Mouse (Mus musculus): Measurements from ENCODE around the gene Wdfy4. TPM values are rescaled to one million over a fixed set of nuclear protein-coding genes. Genes with fewer than 3 reads are reported as not detected.
A peak's percentile ranks its signal among the peaks of the same experiment; 100 is the strongest.

Wdfy4 gene
- polyA plus RNA-seq, 1 experiment from 2014 or later, result 0.24 TPM

DNA sequence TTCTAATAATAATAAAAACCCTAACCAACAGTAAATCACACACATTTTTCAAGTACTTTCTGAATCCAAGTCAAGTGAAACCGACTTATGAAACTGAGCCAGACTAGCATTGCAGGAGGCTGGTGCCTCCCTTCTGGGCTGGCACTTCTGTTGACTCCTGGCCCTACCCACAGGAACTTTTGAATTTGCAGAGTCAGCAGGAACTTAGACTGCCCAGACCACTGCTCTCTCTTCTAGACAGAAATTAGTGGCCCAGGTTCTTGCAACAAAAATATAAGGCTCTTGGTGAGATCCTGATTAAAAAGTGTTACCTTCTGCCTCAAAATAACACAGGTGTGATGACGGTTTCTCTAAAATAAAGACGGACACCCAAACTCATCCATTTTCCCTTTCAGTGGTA lies 140.1 kb downstream of the Wdfy4 start:
- no peak overlapping the region for H3K9ac ChIP-seq (replicated peaks; ENCODE audit: low read length)
- no peaks in the 10 kb centered on the region for H3K4me1 ChIP-seq (ENCODE audit: control insufficient read depth, insufficient read depth, low read length)
- no peak overlapping the region for H3K4me3 ChIP-seq (replicated peaks; ENCODE audit: low read depth, low read length)
- no peaks in the 10 kb centered on the region for H3K9me3 ChIP-seq (ENCODE audit: control insufficient read depth, low read length)
- 89% methylated on average over 3 of the region's 3 CpGs for WGBS
- no peak for ATAC-seq (ENCODE audit: low FRiP score, low TSS enrichment)
- H3K4me2 ChIP-seq (ENCODE audit: low read length), result no peak overlapping the region
- H3K36me3 ChIP-seq (ENCODE audit: control insufficient read depth, insufficient read depth, low read length), result no peaks in the 10 kb centered on the region
- H3K27ac ChIP-seq (replicated peaks; ENCODE audit: low read depth, low read length), result no peak overlapping the region
- no peak for DNase-seq
- H3K27me3 ChIP-seq (ENCODE audit: control insufficient read depth, insufficient read depth, low read length), result no peaks in the 10 kb centered on the region

DNA sequence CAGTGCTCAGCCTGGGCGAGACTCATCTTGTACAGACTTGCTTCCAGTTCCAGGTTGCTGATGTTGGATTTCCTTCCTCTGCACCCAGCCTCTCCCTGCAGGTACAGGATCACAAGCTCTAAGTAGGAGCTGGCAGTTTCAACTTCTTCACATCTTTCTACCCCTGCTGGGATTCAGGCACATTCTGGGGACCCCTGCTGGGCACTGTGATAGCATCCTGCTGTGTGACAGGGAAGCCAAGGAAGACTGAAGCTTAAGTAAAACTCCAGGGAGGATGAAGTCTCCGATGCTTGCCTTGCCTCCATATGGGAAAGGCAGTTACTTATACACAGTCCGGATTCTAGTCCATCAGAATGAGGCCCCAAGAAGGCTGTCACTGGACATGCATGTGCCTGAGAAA lies 148.5 kb downstream of the Wdfy4 start:
- 39% methylated on average over 3 of the region's 3 CpGs for WGBS
- no peak overlapping the region for H3K4me3 ChIP-seq (replicated peaks; ENCODE audit: low read depth, low read length)

DNA sequence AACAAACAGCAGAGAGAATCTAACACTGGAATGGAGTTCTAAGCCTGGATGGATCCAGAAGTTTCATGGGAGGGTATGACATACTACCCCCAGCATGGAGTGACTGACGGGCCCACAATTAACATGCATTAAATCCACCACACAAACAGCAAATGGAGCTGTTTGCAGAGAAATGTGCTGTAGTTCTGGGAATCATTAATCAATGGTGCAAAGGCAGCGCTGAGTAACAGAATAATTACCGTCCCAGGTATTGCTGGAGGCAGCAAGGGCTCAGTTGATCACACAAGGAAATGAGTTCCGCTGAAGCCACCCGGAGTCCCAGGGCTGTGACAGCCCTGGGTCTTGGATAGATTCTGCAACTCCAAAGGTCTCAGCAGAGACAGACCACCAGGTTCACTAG lies 149.9 kb downstream of the Wdfy4 start:
- WGBS, result 70% methylated on average over 5 of the region's 5 CpGs
- no peak overlapping the region for H3K4me3 ChIP-seq (replicated peaks; ENCODE audit: low read depth, low read length)
- H3K4me2 ChIP-seq (ENCODE audit: low read length), result no peak overlapping the region
- H3K27me3 ChIP-seq (ENCODE audit: control insufficient read depth, insufficient read depth, low read length), result no peaks in the 10 kb centered on the region
- H3K9ac ChIP-seq (replicated peaks; ENCODE audit: low read length), result no peak overlapping the region
- no peaks in the 10 kb centered on the region for H3K36me3 ChIP-seq (ENCODE audit: control insufficient read depth, insufficient read depth, low read length)
- H3K27ac ChIP-seq (replicated peaks; ENCODE audit: low read depth, low read length), result no peak overlapping the region
- DNase-seq (peak; percentile 13), ATAC-seq (ENCODE audit: low FRiP score, low TSS enrichment) (no peak)
- no peaks in the 10 kb centered on the region for H3K9me3 ChIP-seq (ENCODE audit: control insufficient read depth, low read length)
- no peaks in the 10 kb centered on the region for H3K4me1 ChIP-seq (ENCODE audit: control insufficient read depth, insufficient read depth, low read length)

More for the DNA sequence above, 148.5 kb downstream of the Wdfy4 start:
- peak; percentile 30 for DNase-seq
- Histone ChIP-seq H3K9ac (replicated peaks; ENCODE audit: low read length) (no peak overlapping the region), H3K27me3 (ENCODE audit: control insufficient read depth, insufficient read depth, low read length) (no peaks in the 10 kb centered on the region), H3K4me1 (ENCODE audit: control insufficient read depth, insufficient read depth, low read length) (no peaks in the 10 kb centered on the region), H3K36me3 (ENCODE audit: control insufficient read depth, insufficient read depth, low read length) (no peaks in the 10 kb centered on the region), H3K9me3 (ENCODE audit: control insufficient read depth, low read length) (no peaks in the 10 kb centered on the region), H3K27ac (replicated peaks; ENCODE audit: low read depth, low read length) (no peak overlapping the region), H3K4me2 (ENCODE audit: low read length) (no peak overlapping the region)
- ATAC-seq (ENCODE audit: low FRiP score, low TSS enrichment), result no peak

GRCm38 (mm10) chr14:33033424-33033823 lies 151.9 kb downstream of the Wdfy4 start:
- H3K4me1 ChIP-seq (ENCODE audit: control insufficient read depth, insufficient read depth, low read length), result no peaks in the 10 kb centered on the region
- WGBS, result 40% methylated on average over 6 of the region's 6 CpGs
- no peaks in the 10 kb centered on the region for H3K27me3 ChIP-seq (ENCODE audit: control insufficient read depth, insufficient read depth, low read length)
- H3K9me3 ChIP-seq (ENCODE audit: control insufficient read depth, low read length), result no peaks in the 10 kb centered on the region
- DNase-seq, result peak; percentile 75
- H3K36me3 ChIP-seq (ENCODE audit: control insufficient read depth, insufficient read depth, low read length), result no peaks in the 10 kb centered on the region
- no peak overlapping the region for H3K4me3 ChIP-seq (replicated peaks; ENCODE audit: low read depth, low read length)
- H3K9ac ChIP-seq (replicated peaks; ENCODE audit: low read length), result no peak overlapping the region
- H3K27ac ChIP-seq (replicated peaks; ENCODE audit: low read depth, low read length), result no peak overlapping the region
- no peak for ATAC-seq (ENCODE audit: low FRiP score, low TSS enrichment)
- no peak overlapping the region for H3K4me2 ChIP-seq (ENCODE audit: low read length)

DNA sequence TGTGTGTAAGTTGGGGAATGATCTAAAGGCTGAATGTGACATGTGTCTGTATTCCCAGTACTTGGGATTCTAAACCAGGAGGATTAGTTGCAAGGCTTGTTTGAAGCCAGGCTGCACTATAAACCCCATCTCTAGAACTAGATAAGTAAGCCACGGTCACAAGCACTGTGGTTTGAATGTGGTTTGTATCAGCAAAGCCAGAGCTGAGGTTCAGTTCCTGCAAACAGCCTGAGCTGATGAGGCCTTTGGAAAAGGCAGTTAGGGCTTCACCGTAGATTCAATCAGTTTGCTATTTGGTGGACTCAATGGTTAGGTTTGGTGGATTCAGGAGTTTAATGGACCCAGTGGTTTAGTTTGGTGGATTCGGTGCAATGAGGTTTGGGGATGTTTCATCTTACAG lies 154.5 kb downstream of the Wdfy4 start:
- no peak overlapping the region for H3K9ac ChIP-seq (replicated peaks; ENCODE audit: low read length)
- no peak overlapping the region for H3K4me3 ChIP-seq (replicated peaks; ENCODE audit: low read depth, low read length)
- H3K27me3 ChIP-seq (ENCODE audit: control insufficient read depth, insufficient read depth, low read length), result no peaks in the 10 kb centered on the region
- no peaks in the 10 kb centered on the region for H3K36me3 ChIP-seq (ENCODE audit: control insufficient read depth, insufficient read depth, low read length)
- DNase-seq (no peak), ATAC-seq (ENCODE audit: low FRiP score, low TSS enrichment) (no peak)
- no peaks in the 10 kb centered on the region for H3K4me1 ChIP-seq (ENCODE audit: control insufficient read depth, insufficient read depth, low read length)
- H3K27ac ChIP-seq (replicated peaks; ENCODE audit: low read depth, low read length), result no peak overlapping the region
- 88% methylated on average over 3 of the region's 3 CpGs for WGBS
- H3K9me3 ChIP-seq (ENCODE audit: control insufficient read depth, low read length), result no peaks in the 10 kb centered on the region
- no peak overlapping the region for H3K4me2 ChIP-seq (ENCODE audit: low read length)

DNA sequence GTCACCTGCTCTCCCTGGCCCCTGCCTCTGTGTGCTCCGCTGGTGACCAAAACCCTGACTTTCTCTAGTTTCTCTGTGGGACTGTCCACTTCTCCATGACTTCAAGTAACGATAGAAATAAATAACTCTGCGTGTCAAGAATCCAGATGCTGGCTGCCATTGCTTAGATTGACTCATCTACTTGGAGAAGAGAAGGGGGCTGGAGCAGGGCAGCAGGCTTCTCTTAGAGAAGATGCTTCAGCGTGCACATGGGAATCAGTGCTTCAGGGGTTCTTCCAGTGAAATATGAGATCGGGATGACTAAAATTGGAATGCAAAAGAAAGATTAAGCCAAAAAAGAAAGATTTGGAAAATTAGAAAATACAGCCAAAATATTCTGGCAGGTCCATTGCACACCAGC lies 165.7 kb downstream of the Wdfy4 start:
- no peak for ATAC-seq (ENCODE audit: low FRiP score, low TSS enrichment)
- no peak for DNase-seq
- H3K27me3 ChIP-seq (ENCODE audit: control insufficient read depth, insufficient read depth, low read length), result no peaks in the 10 kb centered on the region
- H3K9me3 ChIP-seq (ENCODE audit: control insufficient read depth, low read length), result no peaks in the 10 kb centered on the region
- H3K27ac ChIP-seq (replicated peaks; ENCODE audit: low read depth, low read length), result no peak overlapping the region
- no peak overlapping the region for H3K9ac ChIP-seq (replicated peaks; ENCODE audit: low read length)
- H3K4me2 ChIP-seq (ENCODE audit: low read length), result no peak overlapping the region
- H3K36me3 ChIP-seq (ENCODE audit: control insufficient read depth, insufficient read depth, low read length), result no peaks in the 10 kb centered on the region
- WGBS, result 83% methylated on average over 5 of the region's 5 CpGs
- no peak overlapping the region for H3K4me3 ChIP-seq (replicated peaks; ENCODE audit: low read depth, low read length)
- no peaks in the 10 kb centered on the region for H3K4me1 ChIP-seq (ENCODE audit: control insufficient read depth, insufficient read depth, low read length)

DNA sequence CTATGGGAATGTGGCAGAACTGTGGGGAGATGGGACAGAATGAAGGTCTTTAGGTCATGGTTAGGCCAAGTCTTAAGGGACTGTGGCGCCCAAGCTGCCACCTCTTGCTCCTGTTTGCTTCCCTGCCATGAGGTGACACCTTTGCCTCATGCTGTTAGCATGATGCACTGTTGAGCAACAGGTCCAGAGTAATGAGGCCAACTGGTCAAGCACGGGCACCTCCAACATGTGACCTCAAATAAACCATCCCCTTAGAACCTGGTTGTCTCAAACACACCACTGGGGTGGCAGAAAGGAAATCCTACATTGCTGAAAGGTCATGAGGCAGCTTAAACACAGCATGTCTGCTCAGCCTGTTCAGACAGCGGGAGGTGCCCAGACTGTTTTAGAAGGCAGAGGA lies 166.3 kb downstream of the Wdfy4 start:
- Histone ChIP-seq H3K9ac (replicated peaks; ENCODE audit: low read length) (no peak overlapping the region), H3K4me3 (replicated peaks; ENCODE audit: low read depth, low read length) (no peak overlapping the region), H3K4me1 (ENCODE audit: control insufficient read depth, insufficient read depth, low read length) (no peaks in the 10 kb centered on the region), H3K4me2 (ENCODE audit: low read length) (no peak overlapping the region), H3K36me3 (ENCODE audit: control insufficient read depth, insufficient read depth, low read length) (no peaks in the 10 kb centered on the region), H3K27me3 (ENCODE audit: control insufficient read depth, insufficient read depth, low read length) (no peaks in the 10 kb centered on the region), H3K27ac (replicated peaks; ENCODE audit: low read depth, low read length) (no peak overlapping the region), H3K9me3 (ENCODE audit: control insufficient read depth, low read length) (no peaks in the 10 kb centered on the region)
- 89% methylated on average over 3 of the region's 3 CpGs for WGBS
- ATAC-seq (ENCODE audit: low FRiP score, low TSS enrichment) (no peak), DNase-seq (no peak)

- DNase-seq, result no peak
- H3K9me3 ChIP-seq (ENCODE audit: control insufficient read depth, low read length), result 0 out of 2 replicates have a peak, but pooled peaks cover 3% of the 10 kb centered on the region
- 94% methylated on average over 1 of the region's 1 CpGs for WGBS
- no peak overlapping the region for H3K27ac ChIP-seq (replicated peaks; ENCODE audit: low read depth, low read length)
- no peak for ATAC-seq (ENCODE audit: low FRiP score, low TSS enrichment)
- no peak overlapping the region for H3K4me3 ChIP-seq (replicated peaks; ENCODE audit: low read depth, low read length)
- no peaks in the 10 kb centered on the region for H3K27me3 ChIP-seq (ENCODE audit: control insufficient read depth, insufficient read depth, low read length)
- H3K36me3 ChIP-seq (ENCODE audit: control insufficient read depth, insufficient read depth, low read length), result no peaks in the 10 kb centered on the region
- H3K9ac ChIP-seq (replicated peaks; ENCODE audit: low read length), result no peak overlapping the region
- no peaks in the 10 kb centered on the region for H3K4me1 ChIP-seq (ENCODE audit: control insufficient read depth, insufficient read depth, low read length)
- no peak overlapping the region for H3K4me2 ChIP-seq (ENCODE audit: low read length)
Measured at GRCm38 (mm10) chr14:33007638-33008037, 177.7 kb downstream of the Wdfy4 start.

DNA sequence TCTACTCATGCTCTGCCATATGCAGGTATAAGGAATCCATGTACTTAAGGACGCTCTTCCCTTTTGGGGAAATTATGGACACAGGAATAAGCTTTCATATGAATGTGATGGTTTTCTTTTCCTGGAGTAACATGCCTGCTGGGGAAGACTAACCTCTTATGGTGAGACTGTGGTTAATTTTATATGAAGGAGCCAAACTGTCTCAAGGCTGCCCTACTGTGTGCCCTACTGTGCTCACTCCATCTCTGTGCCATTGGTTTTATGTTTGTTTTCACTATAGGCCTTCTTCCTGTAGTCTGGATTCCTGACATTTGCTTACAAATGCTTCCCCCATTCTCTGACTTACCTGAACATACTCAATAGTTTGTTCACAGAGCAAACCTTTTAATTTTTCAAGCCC lies 180.2 kb downstream of the Wdfy4 start:
- Histone ChIP-seq H3K27me3 (ENCODE audit: control insufficient read depth, insufficient read depth, low read length) (no peaks in the 10 kb centered on the region), H3K4me2 (ENCODE audit: low read length) (no peak overlapping the region), H3K9ac (replicated peaks; ENCODE audit: low read length) (no peak overlapping the region), H3K4me3 (replicated peaks; ENCODE audit: low read depth, low read length) (no peak overlapping the region), H3K36me3 (ENCODE audit: control insufficient read depth, insufficient read depth, low read length) (no peaks in the 10 kb centered on the region), H3K4me1 (ENCODE audit: control insufficient read depth, insufficient read depth, low read length) (peaks cover 8% of the 10 kb centered on the region; the same call in 1 of the 2 replicates), H3K9me3 (ENCODE audit: control insufficient read depth, low read length) (0 out of 2 replicates have a peak, but pooled peaks cover 3% of the 10 kb centered on the region), H3K27ac (replicated peaks; ENCODE audit: low read depth, low read length) (no peak overlapping the region)
- WGBS, result 96% methylated on average over 1 of the region's 1 CpGs
- no peak for DNase-seq
- ATAC-seq (ENCODE audit: low FRiP score, low TSS enrichment), result no peak
